Mouse (Mus musculus): ENCODE measurements around the gene Ipo7.

GRCm38 (mm10) chr7:110006471-110007195 lies 11.4 kb upstream of the Ipo7 start:
- TF ChIP-seq CTCF (IDR thresholded peaks at IDR 0.05; ENCODE audit: low read depth) (no peak), EP300 (IDR thresholded peaks at IDR 0.05; ENCODE audit: low read depth) (no peak)

Data from liver, postnatal 0 days (tissue).